Mouse (Mus musculus) ZHBTc4 (cell line): Measurements from ENCODE around the gene Etv6.

ENCODE experiments used
- DNase-seq: peaks from one replicate; pipeline ENCODE4 v3.0.0-alpha.2; 2011; ENCODE audit warnings: low read depth, low spot score

The Etv6 gene

DNA sequence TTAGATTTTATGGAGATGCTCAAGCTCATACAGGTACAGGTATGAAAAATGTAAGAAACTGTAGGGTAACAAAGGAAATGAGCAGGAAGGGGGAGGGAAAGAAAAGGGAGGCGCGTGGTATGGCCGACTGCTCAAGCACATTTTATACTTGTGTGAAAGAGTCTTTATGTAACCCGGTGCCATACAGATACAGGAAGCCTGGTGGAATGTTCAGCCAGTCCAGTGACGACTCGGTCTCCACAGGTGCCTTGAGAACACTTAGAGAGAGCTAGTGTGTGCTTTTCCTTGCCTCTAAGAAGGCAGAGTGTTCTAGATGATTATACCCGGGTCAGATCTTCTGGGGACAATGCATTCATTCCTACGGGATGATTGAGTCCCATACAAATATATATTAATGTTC, 215.9 kb downstream of the Etv6 start:
- no peak for DNase-seq

DNA sequence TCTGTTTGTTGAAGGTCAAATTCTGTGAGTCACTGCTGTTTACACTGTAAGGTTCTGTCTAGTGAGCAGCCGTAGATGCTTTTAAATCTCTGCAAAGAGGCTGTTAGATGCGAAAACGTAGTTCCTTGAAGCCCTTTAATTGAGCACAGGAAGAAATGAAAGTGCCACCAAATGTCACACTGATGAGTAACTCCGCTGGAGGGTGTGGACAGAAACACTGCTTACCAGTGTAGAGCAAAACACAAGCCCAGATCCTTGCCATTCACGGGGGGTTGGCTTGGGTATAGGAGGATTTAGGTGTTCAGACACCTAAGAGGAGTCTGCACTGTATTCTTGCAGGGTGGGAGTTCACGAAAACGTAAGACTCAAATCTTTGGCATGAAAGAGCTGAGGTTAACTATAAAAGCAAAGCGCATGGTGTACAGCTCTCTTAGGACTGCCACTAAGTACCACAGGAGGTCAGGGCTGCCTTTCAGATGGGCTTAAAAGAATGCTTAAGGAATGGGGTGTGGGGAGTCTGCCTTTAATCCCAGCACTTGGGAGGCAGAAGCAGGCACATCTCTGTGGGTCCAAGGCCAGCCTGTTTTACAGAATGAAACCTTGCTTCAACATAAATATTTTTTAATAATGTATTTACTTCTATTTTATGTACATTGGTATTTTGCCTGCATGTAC, 216.7 kb downstream of the Etv6 start:
- DNase-seq: peak; percentile 71

DNA sequence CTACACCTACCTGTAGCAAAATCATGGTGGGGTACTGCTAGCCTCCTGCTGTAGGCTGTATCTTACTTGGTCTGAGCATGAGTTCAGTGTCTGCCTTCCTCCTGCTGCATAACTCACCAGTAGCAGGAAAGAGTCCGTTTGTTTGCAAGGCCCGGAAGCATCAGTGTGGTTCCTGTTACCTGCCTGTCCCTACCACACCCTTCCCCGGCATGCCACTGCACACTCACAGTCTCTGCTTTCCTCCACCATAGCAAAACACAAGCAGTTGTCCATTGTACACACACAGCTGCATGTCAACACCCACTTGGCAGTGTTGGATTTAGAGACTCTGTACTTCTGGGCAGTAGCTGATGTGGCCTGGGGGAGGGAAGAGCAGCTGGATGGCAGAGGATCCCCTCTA, 220.9 kb downstream of the Etv6 start:
- DNase-seq: peak; percentile 51

DNA sequence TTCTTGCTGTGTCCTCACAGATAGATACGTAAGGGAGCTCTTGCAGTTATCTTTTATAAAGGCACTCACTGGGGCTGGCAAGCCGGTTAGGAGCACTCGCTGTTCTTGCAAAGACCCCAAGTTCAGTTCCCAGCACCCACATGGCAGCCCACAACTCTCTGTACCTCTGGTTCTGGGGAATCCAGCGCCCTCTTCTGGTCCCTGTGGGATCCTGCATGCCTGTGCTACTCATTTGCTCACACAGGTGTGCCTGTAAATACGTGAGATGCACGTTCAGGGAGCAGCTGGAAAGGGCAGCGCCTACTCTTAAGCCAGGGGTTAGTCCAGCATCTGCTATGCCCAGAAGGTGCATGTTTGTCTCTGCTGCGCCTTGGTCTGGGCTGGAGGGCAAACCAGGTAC, 224.4 kb downstream of the Etv6 start:
- no peak for DNase-seq

DNA sequence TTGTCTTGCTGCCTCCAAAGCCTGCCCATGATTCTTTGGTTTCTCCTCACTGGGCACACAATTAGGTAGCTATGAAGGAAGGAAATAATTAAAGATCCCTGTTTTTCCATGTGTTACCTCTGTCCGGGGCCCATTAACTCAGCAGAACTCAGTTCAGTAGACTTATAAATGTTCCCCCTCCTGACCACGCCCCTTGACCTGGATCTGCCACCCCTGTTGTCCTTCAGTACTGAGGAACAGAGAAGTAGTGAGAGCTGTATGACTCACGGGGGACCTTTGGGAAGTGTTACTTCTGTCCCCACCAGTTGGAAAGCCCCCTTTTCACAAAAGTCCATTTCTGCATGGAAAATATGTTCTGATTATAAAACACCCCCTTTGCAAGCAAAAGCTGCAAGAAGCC, 226.4 kb downstream of the Etv6 start:
- no peak for DNase-seq

DNA sequence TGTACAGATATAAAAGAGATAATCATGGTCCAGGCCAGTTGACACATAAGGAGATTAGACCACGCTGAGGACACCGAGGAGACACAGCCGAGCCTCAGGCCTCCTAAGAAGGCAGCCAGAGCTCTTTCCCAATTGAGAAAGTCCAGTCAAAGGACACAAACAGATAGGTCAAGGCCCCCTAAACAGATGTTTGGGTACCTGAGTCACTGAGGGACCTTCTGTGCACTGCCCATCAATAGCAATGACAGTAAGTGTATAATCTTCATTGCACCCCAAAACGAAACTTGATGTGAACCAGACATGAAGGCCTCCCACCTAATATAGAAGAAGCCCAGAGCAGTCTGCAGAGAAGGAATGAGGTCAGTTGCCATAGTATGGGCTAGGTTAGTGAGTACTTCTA, 226.9 kb downstream of the Etv6 start:
- no peak for DNase-seq

DNA sequence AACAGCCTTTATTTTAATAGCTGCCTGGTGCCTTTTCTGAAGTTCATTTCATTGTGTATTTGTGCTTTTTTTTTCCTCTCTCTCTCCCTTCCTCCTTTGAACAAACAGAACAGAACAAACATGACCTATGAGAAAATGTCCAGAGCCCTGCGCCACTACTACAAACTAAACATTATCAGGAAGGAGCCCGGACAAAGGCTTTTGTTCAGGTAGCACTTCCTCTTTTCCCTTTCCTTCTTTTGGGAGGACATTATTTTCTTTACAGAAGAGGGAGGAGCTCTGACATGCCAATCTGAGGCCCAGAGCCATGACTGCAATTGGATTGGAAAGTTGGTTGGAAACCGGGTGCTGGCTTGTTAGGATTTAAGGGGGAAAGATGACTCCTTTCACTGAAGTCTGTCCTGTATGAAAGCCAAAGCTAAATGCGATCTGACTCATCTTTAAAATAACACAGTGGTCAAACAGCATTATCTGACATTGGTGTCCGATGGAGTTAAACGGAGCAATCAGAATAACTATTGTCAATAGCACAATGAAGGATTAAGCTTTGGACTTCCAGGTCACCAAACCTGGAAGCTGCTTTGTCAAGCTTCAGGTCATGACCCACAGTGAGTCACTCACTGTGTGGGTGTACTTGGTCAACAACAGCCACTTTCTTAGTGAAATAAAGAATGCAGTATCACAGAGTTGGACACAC, 227.6 kb downstream of the Etv6 start:
- no peak for DNase-seq

DNA sequence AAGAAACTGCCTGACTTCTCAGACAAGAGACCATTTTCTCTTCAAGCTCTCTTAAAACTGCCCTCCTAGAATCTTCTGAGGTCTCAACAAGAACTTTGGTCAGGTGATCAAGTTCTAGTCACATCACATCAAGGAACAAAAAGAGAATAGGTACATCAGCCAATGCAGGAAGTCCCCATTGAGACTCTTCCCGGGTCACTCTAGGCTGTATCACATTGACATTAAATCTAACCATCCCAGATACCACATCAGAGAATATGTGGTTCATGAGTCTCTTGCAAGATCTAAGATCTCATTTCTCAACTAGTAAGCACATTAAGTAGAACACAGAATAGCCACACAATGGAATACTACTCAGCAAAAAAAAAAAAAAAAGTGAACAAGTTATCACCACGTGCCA, 238.4 kb downstream of the Etv6 start:
- DNase-seq: no peak

DNA sequence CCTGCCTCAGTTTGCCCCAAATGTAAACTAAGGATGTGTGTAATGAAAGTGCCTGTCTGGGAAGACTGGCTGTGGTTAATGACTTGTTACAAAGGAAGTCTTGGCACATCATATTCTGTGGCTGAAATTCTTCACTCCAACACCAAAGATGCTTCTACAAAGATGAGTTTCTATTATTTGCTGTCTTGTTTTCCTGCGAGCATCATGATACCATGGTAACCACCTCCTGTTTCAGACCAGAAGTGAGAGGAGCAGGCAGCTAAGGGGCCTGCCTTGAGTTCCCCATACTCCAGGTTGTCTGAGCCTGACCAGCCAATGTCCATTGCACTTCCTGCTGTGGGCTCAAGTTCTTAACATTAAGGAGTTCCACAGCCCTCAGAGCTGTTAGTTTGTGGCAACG, 241.5 kb downstream of the Etv6 start:
- no peak for DNase-seq

DNA sequence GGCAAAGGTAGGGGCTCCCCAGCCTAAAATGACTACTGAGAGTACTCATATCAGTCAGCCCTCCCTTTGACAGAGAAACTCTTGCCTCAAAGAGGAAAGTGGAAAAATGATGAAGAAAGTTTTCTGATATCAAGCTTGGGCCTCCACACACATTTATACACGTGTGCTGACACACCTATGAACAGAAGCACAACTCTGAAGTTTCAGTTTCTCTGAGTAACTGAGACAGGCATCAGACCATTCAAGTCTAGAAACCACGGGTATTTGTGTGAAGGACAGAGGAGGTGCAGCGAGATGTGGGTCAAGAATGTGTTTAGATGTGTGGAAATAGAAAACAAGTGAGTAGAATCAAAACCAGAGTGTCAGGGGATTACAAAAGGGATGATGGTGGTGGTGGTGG, 246.6 kb downstream of the Etv6 start:
- DNase-seq: no peak

DNA sequence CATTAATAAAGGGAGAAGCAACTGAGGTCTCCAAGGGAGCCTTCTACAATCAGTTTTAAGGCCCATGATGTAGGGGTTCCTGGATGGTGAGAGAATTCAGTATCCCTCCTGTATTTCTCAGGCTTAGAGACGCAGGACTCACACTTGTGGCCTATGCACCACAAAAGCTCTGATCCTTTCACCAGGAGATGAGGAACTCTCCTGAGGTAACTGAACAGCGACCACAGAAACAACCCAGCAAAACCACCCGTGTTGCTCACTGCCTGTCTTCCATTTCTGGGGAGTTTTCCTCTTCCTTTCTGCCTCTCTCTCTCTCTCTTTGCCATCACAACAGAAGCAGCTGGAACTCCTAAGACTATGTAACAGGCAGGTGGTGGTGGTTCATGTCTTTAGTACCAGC, 256.3 kb downstream of the Etv6 start:
- DNase-seq: no peak

DNA sequence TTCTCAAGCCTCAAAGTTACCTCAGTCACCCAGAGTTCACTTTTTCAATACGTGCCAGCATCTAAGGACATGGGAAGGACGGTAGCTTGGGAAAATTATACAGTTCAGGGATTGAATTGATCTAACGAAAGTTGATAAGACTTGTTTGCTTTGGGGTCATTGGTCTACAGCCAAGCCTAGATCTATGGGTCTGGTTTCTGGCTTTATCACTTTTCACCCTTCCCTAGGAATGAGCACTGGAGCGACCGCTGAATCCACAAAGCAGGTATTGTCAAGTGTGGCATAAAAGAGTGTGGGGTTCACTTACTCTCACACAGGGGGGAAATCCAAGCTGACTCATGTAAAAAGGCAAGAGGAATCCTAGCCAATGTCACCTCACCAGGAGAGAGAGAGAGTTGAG, 256.9 kb downstream of the Etv6 start:
- no peak for DNase-seq

DNA sequence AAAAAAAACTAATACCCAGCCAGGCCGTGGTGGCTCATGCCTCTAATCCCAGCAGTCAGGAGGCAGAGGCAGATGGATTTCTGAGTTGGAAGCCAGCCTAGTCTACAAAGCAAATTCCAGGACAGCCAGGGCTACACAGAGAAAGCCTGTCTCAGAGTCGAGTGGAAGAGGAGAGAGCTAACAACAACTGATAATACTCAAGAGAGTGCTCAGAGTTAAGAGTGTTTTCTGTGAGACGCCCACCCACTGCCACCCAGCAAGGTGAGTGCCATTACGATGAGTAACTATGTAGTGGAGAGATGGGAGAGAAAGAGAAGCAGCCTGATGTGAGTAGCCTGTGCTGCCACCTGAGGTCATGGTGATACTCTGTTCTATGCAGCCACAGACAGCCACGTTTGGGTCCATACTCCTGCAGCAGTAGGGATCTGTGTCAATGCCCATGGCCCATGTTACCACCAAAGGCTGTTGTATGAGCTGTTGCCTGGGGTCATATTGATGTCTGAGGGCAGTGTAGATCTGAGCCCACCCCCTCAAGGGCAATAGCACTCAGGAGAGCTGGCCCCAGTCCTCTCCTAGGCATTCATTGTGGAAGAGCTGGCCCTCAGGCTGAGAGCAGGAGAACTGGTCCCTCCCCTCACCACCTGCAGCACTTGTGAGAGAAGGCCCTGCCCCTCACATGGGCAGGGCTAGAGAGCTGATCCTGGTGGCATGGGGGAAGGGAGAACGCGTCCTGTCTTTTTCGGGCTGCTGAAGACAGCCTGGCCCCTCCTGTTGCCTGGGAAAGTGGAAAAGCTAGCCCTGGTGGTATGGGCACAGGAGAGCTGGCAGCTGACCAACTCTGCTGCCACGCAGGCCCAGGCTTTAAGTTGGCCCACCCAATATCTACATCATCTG, 258.4 kb downstream of the Etv6 start:
- DNase-seq: peak; percentile 19

DNA sequence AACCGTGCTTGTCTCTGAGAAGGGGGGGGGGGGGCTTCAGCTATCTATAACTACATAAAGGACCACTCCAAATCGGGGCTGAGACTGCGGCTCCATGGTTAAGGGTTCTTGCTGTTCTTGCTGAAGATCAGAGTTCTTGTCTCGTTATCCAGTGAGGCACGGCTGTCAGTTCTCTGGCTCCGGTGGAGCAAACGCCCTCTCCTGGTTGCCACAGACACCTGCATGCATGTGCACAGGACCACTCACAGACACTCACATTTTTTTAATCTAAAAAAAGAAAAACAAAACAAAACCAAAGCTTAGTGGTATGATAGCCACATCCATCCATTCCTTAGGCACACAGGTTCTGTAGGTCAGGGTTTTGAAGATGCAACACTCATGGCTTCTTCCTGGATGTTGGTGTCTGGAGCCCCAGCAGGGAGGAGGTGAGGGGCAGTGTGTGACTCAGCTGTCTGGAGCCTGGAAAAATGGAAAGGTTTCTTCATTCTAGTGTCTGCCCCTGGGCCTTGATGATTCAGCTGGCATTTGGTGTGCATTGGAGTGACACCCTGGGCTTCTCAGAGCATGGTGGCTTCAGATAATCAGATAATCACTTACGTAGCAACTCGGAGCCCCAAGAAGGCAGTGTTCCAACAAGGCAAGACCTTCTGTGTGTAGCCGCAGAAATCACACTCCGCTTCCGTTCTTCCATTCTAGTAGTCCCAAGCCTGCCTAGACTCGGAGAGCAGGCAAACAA, 262.6 kb downstream of the Etv6 start:
- DNase-seq: peak; percentile 73

DNA sequence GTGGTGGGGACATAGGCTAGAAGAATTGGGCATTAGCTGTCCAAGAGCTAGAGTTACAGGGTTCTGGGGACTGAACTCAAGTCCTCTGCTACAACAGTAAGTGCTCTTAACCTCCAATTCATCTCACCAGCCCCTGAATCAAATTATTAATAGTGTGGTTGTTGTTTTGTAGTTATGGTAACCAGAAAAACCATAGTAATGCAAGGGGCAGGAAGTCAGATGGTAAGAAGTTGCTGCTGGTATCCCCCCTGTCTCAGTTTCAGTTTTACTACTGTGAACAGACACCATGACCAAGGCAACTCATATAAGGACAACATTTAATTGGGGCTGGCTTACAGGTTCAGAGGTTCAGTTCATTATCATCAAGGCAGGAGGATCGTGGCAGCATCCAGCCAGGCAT, 266.5 kb downstream of the Etv6 start:
- no peak for DNase-seq

DNA sequence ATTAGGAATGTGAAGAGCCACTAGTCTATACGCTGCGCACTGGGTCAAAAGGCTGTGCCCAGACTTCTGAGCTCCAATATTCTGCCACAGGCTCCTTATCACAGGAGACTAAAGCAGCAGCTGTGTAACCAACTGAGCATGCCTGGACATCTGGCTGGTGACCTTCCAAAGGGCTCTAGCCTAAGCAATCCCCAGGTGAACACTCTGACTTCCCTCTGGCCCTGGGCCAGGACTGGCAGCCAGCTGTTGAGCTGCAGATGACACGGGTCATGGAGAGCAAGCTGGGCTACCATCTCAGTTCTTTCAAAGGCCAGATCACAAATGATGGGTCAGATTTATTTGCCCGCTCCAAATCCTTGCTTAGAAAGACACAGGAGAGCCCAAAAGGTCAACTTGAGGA, 275.8 kb downstream of the Etv6 start:
- DNase-seq: no peak

DNA sequence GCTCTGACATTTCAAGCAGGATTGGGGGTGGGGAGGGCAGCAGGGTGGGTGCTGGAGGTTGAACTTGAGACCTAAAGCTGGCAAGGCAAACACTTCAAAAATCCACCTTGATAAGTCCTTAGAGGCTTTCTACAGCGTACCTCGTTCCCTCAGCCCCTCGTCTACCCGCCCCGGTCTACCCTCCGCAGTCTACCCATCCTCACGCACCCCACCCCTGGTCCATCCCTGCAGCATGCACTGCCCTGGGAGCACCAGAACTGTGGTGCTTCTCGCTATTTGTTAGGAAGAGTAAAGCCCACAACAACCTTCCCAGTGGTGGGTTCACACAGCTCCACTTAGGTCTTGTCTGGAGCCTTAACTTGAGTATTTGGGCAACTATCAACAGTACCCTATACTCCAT, 277.1 kb downstream of the Etv6 start:
- DNase-seq: no peak

DNA sequence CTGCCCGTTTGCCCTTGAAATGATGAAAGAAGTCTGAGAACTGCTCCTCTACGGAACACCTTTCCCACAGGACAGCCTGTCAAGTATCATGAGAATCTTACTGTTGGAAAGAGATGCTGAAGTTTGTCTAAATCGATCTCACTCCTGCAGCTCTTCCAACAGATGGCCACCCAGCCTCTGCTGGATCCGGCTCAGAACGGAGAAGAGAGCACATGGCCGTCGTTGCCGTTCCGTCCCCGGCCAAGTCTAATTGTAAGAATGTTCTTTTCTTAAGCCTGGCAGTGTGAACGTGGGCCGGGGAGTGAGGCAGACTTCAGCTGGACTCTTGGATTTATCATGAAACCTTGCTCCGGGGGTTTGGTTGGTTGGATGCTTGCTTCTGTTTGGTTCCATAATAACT, 281.9 kb downstream of the Etv6 start:
- DNase-seq: no peak
